Mouse (Mus musculus): ENCODE results near the gene Gm45062.

Gene Gm45062

DNA sequence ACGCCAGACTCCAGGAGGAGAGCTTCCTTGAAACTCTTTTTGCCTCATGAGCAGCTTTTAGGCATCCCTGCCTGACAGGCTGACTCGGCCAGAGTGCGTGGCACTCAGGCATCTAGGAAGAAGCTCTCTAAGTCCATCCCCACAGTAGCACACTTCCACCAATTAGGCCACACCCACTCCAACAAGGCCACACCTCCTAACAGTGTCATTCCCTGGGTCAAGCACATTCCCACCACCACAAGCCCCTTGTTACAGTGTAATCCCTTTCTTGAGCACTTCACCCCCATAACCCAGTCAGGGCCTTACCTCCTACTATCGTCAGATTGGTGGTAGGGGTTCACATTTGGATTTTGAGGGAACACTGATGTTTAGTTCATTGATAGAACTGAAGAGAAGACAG, 108.4 kb downstream of the Gm45062 start:
- DNase-seq (ENCODE audit: extremely low read depth, low read depth, low spot score): no peak

DNA sequence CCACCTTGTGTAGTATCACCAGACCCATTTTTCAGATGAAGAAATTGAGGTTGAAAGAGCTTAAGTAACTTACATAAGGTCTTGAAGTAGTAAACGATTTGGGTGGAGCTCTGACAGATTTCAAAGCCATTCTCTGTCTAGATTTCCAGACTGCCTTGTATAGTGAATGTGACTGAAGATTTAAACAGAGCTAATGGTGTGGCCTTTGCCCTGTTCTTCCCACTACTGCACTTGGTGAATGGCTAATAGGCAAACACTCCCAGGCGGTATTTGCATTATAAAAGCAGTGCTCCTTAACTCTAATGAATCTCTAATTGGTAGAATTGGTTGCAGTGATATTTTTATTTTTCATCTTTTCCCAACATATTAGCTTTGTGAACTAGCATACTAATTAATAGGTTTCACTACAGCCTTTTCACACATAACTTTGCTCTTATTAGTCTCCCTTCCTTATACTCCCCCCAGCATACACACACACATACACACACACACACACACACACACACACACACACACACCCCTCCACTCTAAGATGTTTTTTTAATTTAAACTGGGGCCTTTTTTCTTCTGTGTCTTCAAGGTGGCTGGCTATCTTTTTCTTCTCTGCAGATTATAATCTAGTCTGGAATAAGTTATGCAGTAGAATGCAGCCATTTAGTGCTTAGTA, 109.1 kb downstream of the Gm45062 start:
- no peak for DNase-seq (ENCODE audit: extremely low read depth, low read depth, low spot score)

DNA sequence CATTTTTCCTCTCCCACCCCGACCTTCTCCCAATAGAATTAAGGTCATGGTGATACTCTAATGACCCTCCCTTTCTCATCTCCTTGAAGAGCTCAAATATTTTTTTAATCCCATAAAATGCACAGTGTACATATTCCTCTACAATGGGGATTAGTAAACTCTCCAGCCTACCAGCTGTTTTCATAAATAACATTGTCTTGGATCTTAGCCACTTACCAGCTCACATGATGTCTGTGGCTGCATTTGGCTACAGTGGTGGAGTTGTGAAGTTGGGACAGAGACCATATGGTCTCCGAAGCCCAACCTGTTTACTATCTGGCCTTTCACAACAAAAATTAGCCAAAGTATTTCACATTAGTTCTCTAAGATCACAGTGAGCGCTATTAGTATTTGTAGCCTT, 111.4 kb downstream of the Gm45062 start:
- no peak for DNase-seq (ENCODE audit: extremely low read depth, low read depth, low spot score)

DNA sequence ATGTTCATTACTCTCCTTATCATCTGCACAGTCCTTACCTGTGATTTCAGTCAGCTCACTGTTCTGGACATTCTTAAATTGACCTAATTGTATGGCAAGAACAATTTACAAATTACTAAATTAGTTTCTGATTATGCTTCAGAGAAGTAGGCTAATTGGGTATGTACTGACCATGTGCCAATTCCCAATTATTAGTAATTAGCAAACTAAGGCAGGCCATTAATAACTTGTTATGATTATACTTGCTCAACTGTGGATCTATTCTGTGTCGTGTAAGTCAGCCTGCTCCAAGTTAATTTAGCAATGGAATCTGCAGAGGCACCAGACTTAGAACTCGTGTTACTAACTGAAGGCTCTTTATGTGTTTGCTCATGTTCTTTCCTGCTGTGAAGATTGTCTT, 113.8 kb downstream of the Gm45062 start:
- no peak for DNase-seq (ENCODE audit: extremely low read depth, low read depth, low spot score)

DNA sequence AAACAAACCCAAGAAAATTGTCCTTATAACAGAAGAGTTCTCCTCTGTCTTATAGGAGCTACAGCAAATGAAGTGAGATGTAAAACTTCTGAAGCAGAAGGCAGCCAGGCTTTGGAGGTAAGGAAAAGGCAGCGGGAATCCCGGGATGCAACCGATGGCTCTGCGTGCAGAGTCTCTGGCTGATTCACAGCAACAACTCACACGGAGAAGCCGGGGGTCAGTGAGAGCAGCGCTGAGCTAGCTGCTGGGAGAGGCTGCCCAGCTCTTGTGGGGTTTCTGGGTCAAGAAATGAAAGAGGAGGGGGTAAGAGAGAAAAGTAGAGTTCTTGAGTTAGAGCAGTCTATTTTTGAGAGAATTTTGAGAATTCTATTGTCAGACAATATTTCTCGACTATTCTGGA, 114.6 kb downstream of the Gm45062 start:
- DNase-seq (ENCODE audit: extremely low read depth, low read depth, low spot score): no peak

DNA sequence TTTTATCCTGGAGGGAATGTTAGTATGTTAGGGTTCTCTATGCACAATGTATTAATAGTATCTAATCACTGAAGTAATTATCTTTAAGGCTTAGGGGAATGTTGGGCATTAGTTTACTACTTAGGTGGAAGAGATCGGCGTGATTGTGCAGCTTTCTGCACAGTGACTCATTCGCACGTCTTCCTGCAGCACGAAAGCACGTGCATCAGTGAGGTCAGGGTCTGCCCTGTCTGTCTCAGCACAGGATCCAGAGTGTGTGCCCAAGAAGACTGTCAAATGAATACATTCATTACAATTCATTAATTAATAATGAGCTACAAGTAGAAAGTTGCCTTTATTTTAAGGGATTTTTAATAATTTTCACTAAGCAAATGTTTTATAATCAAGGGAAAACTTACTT, 115.0 kb downstream of the Gm45062 start:
- no peak for DNase-seq (ENCODE audit: extremely low read depth, low read depth, low spot score)

DNA sequence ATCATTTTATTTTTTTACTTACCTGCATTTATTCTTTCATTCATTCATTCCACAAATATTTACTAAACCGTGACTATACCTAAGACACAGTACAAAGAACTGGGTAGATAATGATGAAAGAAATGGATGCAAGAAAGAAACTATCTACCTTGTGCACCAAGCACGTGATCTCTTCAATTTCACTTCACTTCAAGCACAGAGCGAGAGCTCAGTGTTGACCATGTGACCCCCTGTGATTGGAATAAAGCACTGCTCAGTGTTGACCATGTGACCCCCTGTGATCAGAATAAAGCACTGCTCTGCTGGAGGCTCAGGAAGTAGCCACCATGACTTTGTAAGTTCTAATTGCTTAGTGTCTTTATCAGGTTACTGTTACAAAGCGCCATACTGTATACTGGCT, 115.5 kb downstream of the Gm45062 start:
- DNase-seq (ENCODE audit: extremely low read depth, low read depth, low spot score): no peak

DNA sequence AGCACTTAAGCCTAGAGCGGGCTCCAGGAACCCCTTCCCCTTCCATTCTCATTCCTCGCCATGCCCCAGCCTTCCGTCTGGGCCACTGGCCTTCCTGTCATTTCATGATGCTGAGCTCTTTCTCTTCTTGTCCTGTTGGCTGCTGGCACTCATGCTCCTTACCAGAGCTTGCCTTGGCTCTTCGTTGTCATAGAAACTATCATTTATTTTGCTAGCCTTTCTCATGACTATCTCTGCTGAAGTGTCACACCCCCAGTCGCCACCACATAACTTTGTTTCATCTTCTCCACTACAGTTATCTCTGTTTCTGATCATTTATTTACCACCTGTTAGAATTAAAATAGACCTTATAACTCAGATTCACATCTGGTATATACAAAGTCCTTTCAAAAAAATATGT, 117.1 kb downstream of the Gm45062 start:
- no peak for DNase-seq (ENCODE audit: extremely low read depth, low read depth, low spot score)

DNA sequence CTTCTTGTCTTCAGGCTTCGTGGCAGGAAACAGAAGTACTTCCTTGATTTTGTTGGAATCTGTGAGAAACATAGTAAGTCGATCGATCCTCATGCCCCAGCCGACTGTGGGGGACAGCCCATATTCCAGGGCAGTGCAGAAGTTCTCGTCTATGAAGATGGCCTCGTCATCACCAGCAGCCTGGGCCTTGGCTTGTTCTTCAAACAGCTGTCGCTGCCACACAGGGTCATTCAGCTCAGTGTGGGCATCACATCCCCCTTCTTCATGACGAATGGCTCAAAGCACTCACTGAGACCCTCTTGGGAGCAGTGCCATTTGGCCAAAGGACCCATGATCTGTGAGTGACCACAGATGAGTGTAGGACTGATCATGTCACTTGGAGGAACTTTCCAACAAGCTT, 118.4 kb downstream of the Gm45062 start:
- DNase-seq (ENCODE audit: extremely low read depth, low read depth, low spot score): no peak

DNA sequence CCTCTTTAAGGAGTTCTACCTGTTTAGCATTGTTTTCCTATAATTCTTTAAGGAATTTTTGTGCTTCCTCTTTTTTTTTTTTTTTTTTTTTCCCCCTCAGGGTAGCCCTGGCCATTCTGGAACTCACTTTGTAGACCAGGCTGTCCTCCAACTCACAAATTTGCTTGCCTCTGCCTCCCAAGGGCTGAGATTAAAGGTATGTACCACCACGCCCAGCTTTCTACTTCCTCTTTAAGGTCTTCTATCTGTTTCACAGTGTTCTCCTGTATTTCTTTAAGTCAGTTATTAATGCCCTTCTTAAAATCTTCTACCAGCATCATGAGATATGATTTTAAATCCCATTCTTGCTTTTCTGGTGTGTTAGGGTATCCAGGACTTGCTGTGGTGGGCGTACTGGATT, 130.1 kb downstream of the Gm45062 start:
- DNase-seq (ENCODE audit: extremely low read depth, low read depth, low spot score): no peak

DNA sequence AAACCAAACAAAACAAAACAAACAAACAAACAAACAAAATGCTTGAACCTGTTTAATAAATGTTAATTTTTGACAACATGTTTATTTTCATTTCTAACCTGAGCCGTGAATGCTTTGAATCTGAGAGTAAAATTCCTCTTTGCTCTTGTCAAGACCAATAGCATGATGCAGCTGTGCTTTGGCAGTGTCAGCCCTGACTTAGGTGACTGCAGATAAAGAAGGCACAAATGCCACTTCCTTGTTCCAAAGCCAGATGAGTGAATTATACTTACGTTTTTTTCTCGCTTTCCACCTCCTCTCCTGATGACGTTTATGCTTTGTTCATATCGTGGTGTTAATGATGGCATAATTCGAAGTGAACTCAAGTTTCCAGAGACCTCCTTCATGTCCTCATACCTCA, 131.0 kb downstream of the Gm45062 start:
- DNase-seq (ENCODE audit: extremely low read depth, low read depth, low spot score): no peak

DNA sequence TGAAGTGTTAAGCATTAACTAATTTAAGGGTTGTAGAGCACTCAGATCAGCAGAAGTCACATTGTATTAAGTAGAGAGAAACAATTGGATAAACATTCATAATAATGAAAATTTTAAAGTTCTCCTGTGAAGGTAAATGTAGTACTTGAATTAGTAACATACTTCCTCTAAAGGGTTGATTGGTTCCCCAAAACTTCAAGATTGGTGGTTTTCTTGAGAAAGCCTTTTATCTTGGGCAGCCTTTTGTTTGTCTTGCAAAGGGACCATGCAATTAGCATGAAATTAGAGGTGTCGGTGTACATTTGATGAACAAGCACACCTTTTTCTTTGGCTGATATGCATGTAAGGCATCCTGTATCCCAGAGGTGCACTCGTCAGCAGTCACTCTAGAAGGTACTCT, 131.7 kb downstream of the Gm45062 start:
- DNase-seq (ENCODE audit: extremely low read depth, low read depth, low spot score): no peak

DNA sequence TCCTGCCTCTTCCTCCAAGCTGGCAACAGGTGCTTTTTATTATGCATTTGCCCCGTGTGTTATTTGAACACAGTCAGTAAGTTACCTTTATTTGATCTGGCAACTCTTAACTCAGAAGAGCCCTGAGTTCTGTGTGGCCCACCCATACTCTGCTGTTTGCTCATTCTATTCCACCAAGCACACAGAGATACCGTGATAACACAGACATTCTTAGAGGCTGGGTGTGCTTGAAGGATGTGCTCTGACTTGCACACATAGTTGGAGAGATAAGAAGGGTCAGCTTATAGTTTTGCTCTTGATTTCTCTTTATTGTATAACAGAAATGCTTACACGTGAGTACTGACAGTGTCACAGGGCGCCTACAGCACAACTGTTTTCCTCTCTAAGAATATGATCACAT, 133.8 kb downstream of the Gm45062 start:
- DNase-seq (ENCODE audit: extremely low read depth, low read depth, low spot score): no peak

DNA sequence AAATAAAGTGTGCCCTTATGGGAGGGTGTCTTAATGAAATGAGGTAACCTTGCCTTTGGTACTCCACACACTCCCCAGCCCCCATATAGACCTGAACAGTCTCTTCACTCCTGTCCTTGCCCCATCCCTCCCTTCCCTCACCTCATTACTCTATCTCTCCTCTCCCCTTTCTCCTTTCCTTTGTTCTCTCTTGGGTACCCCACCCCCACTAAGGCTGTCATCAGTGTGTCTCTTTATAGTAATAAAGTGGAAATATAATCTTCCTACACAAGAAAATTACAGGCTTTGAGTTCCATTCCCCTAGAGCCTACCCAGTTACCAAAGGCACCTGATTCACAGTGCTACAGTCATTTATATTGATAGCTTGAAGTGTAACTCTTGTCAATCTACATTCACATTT, 134.8 kb downstream of the Gm45062 start:
- DNase-seq (ENCODE audit: extremely low read depth, low read depth, low spot score): no peak

DNA sequence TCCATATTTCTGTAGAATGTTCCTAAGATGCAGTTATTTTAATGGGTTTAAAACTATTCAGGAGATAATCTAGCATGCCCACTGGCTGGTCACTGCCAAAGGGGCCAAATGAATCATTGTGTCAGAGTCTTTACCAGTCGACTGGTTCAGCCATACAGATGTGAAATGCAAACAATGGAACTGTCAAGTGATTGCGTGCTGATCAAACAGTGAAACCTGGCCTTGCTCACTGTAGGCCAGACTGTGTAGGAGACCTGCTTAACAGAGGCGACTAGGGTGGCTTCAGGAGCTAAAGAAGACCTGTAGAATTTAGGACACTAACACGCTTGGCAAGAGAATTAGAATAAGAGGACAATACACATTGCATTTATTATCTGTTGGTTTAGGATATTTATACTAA, 135.8 kb downstream of the Gm45062 start:
- DNase-seq (ENCODE audit: extremely low read depth, low read depth, low spot score): no peak

DNA sequence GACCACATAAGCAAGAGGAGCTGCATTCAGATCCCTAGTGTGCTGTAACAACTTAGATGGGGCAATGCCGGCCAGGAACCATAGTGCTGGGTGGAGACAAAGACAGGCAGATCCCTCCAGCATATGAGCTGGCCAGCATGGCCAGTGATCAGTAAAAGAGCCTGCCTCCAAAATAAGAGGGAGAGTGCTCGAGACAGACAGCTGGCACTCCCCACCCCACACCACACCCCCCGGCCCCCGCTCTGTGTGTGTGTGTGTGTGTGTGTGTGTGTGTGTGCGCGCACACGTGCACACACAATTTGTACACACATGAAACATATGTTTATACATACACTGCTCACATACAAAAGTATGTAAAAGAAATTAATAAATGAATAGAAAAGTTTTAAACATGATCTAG, 138.0 kb downstream of the Gm45062 start:
- DNase-seq (ENCODE audit: extremely low read depth, low read depth, low spot score): no peak

DNA sequence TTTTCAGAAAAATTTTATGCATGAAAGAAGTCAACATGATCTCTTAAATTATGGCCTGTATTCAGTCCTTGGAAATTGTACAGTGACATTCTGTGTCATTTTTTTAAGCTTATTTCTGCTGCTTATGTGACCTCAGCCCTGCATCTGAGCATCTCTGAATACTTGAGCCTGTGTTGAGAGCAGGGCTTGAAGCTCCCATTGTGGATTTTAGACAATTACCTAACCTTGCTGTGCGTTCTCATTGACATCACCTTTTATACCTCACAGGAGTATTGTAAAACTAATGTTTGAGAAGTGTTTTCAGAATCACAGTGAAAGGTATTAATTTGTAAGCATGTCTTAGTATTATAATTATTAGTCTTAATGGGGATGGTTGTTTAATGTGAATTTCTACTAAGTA, 140.5 kb downstream of the Gm45062 start:
- DNase-seq (ENCODE audit: extremely low read depth, low read depth, low spot score): no peak

DNA sequence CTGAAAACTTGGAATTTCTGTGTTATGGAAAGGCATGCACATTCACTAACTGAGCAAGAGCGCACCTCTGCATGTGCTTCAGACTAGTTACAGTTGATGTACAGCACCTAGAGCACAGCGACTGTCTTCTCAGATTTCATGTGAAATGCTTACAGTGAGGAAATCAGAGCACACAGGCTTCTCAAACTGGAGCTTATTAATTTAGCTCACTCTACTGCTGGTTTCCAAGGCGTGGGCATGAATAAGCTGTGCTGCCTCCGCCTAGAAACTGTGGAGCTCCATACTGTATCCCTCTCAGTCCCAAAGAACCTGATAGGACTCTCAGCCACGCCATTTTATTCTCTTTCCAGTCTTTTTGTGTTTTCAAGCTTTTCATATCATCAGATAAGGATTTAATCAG, 143.9 kb downstream of the Gm45062 start:
- no peak for DNase-seq (ENCODE audit: extremely low read depth, low read depth, low spot score)

DNA sequence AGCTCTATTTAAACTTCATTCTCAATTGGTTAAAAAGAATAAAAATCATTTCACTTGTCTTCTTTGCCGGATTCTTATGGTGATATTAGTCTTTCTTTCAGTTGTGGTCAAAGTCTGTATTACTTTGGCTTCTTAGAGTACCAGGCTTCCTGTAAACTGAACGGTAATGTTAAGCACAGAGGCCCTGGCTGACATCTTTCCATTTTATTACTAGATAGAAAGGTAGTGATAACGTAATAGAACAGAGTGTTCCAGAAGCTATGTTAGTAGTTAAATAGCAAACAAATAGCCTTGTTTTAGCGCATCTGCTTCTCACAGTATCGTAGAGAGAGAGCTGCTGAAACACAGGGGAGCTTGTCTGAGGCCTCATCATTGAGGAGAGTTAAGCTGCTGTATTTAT, 146.6 kb downstream of the Gm45062 start:
- DNase-seq (ENCODE audit: extremely low read depth, low read depth, low spot score): no peak

DNA sequence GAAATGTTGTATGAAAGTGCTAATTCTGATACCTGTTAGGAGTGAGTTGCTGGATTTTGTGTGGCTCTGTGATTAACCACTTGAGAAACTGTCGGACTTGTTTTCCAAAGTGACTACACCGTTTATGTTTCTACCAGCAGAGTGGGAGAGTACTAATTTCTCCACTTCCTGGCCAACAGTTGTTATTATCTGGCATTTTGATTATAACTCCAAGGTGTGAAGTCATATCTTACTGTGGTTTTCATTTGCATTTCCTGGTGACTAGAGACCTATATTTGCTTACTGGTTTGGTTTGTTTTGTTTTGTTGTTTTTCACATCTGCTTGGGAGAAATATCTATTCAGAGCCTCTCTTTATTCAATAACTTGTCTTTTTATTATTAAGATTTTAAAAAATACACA, 149.1 kb downstream of the Gm45062 start:
- no peak for DNase-seq (ENCODE audit: extremely low read depth, low read depth, low spot score)

DNA sequence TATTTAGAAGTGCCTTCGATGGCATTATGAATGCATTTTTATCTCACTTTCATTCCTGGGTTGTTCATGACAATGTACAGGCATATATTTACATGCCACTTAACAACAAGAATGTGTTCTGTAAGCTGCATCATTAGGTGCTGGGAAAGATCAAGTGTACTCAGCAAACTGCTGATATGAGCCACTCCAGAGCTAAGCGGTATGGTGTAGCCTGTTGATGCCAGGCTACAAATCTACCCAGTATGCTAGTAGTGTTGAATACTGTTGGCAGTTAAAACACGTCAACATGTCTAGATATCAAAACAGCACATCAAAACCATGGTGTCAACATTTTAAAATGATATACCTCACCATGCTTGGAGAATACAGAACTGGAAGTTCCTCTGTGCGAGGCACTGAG, 150.6 kb downstream of the Gm45062 start:
- DNase-seq (ENCODE audit: extremely low read depth, low read depth, low spot score): no peak

DNA sequence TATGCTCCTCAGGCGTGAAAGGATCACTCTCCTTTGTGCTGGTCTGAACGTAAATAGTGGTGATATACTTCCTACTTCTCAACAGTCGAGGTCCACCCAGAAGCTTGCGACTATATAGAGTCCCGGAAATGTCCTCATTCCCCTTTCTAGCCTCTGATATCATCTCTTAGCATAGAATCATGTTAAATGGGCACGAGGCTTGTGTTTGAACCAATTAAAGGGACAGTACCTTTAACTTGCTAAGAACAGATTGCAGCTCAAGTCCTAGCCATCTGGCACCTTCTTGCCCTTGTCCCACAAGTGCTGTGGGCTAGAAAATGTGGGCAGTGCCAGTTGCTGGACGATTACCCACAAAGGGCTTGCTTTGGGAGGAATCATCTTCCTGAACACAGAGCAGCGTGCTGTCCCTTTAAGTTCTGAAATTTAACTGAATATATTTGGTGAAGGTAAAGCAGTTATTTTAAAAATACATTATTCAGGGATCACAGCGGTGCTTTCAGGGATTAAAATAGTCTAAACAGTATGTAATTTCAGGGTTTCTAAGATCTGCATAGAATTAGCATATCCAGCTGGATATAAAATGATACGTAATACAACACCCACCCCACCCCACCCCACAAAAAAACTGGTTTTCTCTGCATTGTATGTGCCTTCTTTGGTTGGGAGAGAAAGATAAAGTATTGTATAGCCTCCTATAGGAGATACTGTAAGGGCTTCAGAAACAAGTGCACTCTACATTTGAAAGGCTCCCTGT, 153.8 kb downstream of the Gm45062 start:
- DNase-seq (ENCODE audit: extremely low read depth, low read depth, low spot score): no peak

DNA sequence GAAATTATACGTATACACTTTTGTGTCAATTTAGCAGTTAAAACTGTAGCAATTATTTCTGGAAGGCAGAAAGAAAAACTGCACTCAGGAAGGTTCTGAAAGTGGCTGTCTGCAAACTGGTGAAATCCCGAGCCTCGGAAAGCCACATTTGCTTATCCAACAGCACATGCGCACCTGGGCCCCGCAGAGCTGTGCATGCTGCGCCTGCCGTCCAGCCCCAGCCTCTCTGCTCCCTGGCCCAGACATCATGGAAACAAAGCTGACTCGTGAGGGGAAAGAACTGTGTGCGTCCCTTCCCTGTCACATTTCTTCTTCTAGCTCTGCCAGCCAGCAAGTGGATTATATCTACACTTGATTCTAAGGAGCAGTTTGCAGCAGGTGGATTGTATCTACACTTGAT, 154.8 kb downstream of the Gm45062 start:
- no peak for DNase-seq (ENCODE audit: extremely low read depth, low read depth, low spot score)

All from fat pad, adult 2 months (tissue).